Mouse (Mus musculus) intestine, postnatal 0 days (tissue): ENCODE data around the gene Rhot2. TPM values are rescaled to one million over a fixed set of nuclear protein-coding genes. Genes with fewer than 3 reads are reported as not detected.

Source experiments
- ATAC-seq: fragments of 200-750 bp; cut with Nextera tagmentation; 2 replicates; pipeline ENCODE4 v1.8.0; 2017; ENCODE audit warnings: mild to moderate bottlenecking, moderate TSS enrichment, moderate library complexity
- H3K27ac ChIP-seq: fragments of 300-500 bp; sonication (generic); 2 replicates; pipeline ENCODE4 v1.5.1; 2014; ENCODE audit warnings: mild to moderate bottlenecking, low read depth, low read length, moderate library complexity
- H3K27me3 ChIP-seq: fragments of 300-500 bp; sonication (generic); replicated peaks from 2 replicates; pipeline ENCODE4 v1.6.1; 2014; ENCODE audit warnings: low read length, mixed read lengths; ENCODE audit not compliant: control insufficient read depth, insufficient read depth
- H3K36me3 ChIP-seq: fragments of 300-500 bp; sonication (generic); 2 replicates; pipeline ENCODE4 v1.6.1; 2014; ENCODE audit warnings: mild to moderate bottlenecking, moderate library complexity; ENCODE audit not compliant: control insufficient read depth, insufficient read depth
- H3K4me1 ChIP-seq: fragments of 300-500 bp; sonication (generic); replicated peaks from 2 replicates; pipeline ENCODE4 v1.6.1; 2014; ENCODE audit warnings: antibody characterized with exemption, low read length, mixed read lengths; ENCODE audit not compliant: control insufficient read depth, insufficient read depth
- H3K4me2 ChIP-seq: fragments of 300-500 bp; sonication (generic); replicated peaks from 2 replicates; pipeline ENCODE4 v1.6.1; 2014; ENCODE audit warnings: low read depth, mild to moderate bottlenecking, moderate library complexity
- H3K4me3 ChIP-seq: fragments of 300-500 bp; sonication (generic); 2 replicates; pipeline ENCODE4 v1.5.1; 2014; ENCODE audit warnings: low read depth, low read length
- H3K9ac ChIP-seq: fragments of 300-500 bp; sonication (generic); 2 replicates; pipeline ENCODE4 v1.6.1; 2014; ENCODE audit warnings: mild to moderate bottlenecking, low read depth, low read length
- H3K9me3 ChIP-seq: fragments of 300-500 bp; sonication (generic); 2 replicates; pipeline ENCODE4 v1.6.1; 2016; ENCODE audit warnings: mixed run types; ENCODE audit not compliant: control insufficient read depth
- CTCF ChIP-seq: sonication (generic); IDR thresholded peaks from 2 replicates; pipeline ENCODE4 v1.5.1; 2016; ENCODE audit warnings: low read depth, mild to moderate bottlenecking, control low read depth, antibody characterized with exemption, moderate library complexity
- WGBS: fragments of 180-500 bp; shearing (Covaris S2); extraction: QIAGEN DNeasy Blood & Tissue Kit; methylation state at CpG from one replicate; pipeline ENCODE4 v1.1.7; 2014; 5-methylcytosine and 5-hydroxymethylcytosine counted together
- microRNA-seq: library from miRNA; unstranded; fragments of <30 nt; microRNA quantifications from one replicate; pipeline ENCODE4, GENCODE M21; 2016
- polyA plus RNA-seq: library from polyadenylated mRNA; unstranded; fragments of >200 nt; fragmentation: Nextera tagmentation; extraction: Ambion mirVana; gene quantifications from 2 replicates; pipeline ENCODE4 v1.2.1, GENCODE M21; 2015

Rhot2 gene
- polyA plus RNA-seq, 1 experiment from 2014 or later = 18.1 TPM

DNA sequence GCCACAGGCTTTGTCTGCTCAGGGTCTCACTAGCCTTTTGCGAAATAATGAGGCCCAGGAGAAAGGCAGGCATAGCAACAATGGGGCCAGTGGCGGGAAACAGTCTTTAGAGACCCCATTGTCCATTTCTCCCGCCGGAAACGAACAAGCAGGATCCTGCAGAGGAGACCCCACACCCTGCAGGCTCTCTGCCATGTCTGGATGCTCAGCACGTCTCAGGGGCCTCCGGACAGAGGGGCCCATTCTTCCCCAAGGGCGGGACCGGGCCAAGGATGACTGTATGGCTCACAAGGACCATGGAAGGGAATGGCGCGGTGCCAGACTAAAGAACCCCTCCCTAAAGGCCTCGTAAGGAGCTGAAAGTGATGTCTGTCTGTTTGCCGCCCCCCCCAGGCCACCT lies 50.5 kb downstream of the Rhot2 start:
- 74% methylated on average over 13 of the region's 13 CpGs for WGBS
- Histone ChIP-seq H3K36me3 (peaks cover 7% of the 10 kb centered on the region; the same call in 1 of the 2 replicates), H3K27ac (no peak overlapping the region), H3K4me1 (peaks cover 22% of the 10 kb centered on the region; the same call in 1 of the 2 replicates), H3K4me3 (no peak overlapping the region), H3K4me2 (no peak overlapping the region), H3K9me3 (no peaks in the 10 kb centered on the region), H3K27me3 (no peaks in the 10 kb centered on the region), H3K9ac (no peak overlapping the region)
- ATAC-seq = no peak
- TF ChIP-seq CTCF = no peak

DNA sequence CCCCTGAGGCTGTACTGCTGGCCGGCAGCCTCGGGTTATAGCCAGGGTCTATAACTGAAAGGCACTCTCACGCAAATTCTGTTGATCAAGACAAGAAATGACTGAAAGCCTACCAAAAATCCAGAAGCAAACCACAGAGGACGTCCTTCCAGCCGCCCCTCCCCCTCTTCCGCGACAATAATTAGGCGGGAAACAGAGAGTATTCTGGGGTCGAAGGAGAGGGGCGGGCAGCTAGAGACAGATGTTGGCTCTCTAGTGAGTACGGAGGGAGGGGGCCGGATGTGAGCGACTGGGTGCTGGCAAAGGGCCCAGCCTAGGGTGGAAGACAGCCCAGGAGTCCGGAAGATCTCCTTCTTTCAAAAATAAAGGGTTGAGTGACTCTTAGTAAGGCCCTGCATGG lies 52.0 kb downstream of the Rhot2 start, which contains the start of gene Fam173a:
Gene Fam173a (minus strand): TSS at position 287 of the 400 bp plus-strand sequence.
- Histone ChIP-seq H3K4me2 (peak within 1 kb of the TSS; percentile 85), H3K4me3 (peak within 1 kb of the TSS; percentile 83), H3K4me1 (peaks cover 22% of the 10 kb centered on the region; the same call in 1 of the 2 replicates), H3K27ac (peak within 1 kb of the TSS; percentile 99), H3K9me3 (no peaks in the 10 kb centered on the region), H3K36me3 (peaks cover 16% of the 10 kb centered on the region; the same call in 1 of the 2 replicates), H3K27me3 (no peaks in the 10 kb centered on the region), H3K9ac (peak within 1 kb of the TSS; percentile 76)
- TF ChIP-seq CTCF = no peak
- peak; percentile 25; the same call in 1 of the 2 replicates for ATAC-seq
- WGBS = 0% methylated on average over 14 of the region's 14 CpGs

DNA sequence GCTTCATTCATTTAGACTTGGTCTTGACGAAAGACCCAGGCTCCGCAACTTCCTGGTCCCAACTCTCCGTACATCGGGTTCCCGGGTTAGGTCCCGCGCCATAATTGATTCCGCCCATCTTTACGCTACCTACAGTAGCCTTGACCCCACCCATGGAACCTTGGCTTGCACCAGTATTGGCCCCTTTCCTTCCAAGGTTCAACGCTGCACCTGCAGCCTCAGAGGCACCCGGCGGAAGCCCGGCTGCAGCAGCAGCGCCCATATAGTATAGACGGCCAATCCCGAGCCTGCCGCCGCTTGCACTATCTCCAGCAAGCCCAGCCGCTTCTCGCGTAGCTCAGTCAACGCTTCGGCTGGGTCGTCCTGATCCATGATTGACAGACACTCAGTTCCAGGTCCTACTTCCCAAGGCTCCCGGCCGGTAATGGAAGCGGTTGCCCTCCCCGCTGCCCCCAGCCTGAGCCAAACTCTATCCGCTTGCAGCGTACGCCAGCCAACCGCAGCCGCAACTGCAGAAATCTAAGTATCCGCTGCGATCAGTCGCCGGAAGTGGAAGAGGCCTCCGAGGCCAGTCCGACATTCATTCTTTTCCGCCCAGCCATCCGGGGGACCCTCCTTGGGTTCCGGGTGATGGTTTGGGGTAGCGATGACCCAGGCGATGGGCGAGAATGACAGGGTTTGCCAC lies 52.7 kb downstream of the Rhot2 start:
- WGBS = under 1% methylated on average over 45 of the region's 45 CpGs
- H3K36me3 ChIP-seq = peaks cover 19% of the 10 kb centered on the region; the same call in 1 of the 2 replicates
- H3K4me3 ChIP-seq = peak overlapping the region; percentile 83
- peak; percentile 92 for ATAC-seq
- peak overlapping the region; percentile 76 for H3K9ac ChIP-seq
- H3K27ac ChIP-seq = peak overlapping the region; percentile 99
- no peaks in the 10 kb centered on the region for H3K27me3 ChIP-seq
- no peaks in the 10 kb centered on the region for H3K9me3 ChIP-seq
- H3K4me1 ChIP-seq = peaks cover 19% of the 10 kb centered on the region; the same call in 1 of the 2 replicates
- peak overlapping the region; percentile 85 for H3K4me2 ChIP-seq
- TF ChIP-seq CTCF = no peak

DNA sequence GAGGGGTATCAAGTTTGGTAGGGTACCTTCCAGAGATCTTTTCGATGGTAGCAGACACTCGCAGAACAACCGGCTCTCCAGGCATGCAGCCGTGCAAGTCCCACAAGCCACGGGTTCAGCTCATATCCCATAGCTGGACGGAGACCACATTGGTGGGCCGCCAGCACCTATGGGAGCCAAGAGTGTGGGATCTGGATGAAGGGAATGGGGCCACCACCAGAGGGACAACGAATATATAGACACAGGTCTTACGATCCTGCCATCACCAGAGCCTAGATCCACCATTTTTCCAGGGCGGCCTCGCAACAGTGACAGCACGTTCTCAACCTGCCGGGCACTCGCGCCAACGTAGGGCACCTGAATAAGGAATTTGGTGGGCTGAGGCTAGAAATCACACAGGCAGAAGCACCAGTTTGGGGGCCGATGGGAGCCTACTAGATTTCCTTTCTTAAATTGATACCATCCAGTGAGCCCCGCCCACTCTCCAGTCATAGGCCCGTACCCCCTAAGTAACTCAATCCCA lies 53.3 kb downstream of the Rhot2 start:
- Histone ChIP-seq H3K4me1 (peaks cover 19% of the 10 kb centered on the region; the same call in 1 of the 2 replicates), H3K36me3 (peaks cover 19% of the 10 kb centered on the region; the same call in 1 of the 2 replicates), H3K4me3 (peak overlapping the region; percentile 83), H3K9me3 (no peaks in the 10 kb centered on the region), H3K4me2 (peak overlapping the region; percentile 85), H3K27ac (peak overlapping the region; percentile 99), H3K27me3 (no peaks in the 10 kb centered on the region), H3K9ac (peak overlapping the region; percentile 76)
- 0 out of 2 replicates have a peak, but pooled peaks have one; percentile 30 for TF ChIP-seq CTCF
- 20% methylated on average over 19 of the region's 19 CpGs for WGBS
- ATAC-seq = no peak

Small RNAs within 50 kb of the gene (microRNA-seq; reads per million reads assigned to microRNA genes)
- gene Mir3082 = not detected

Other genes starting within 250 kb of the Rhot2 start
- 0.92 and 0.95 TPM in 2 replicates for gene Gng13, start 127.7 kb downstream of the Rhot2 start, polyA plus RNA-seq
- 4.3 and 6.1 TPM in 2 replicates for gene Chtf18, start 117.4 kb downstream of the Rhot2 start, polyA plus RNA-seq
- 6.7 and 7.2 TPM in 2 replicates for gene Rpusd1, start 117.2 kb downstream of the Rhot2 start, polyA plus RNA-seq
- not detected in 2 replicates for gene Mslnl, start 108.8 kb downstream of the Rhot2 start, polyA plus RNA-seq
- 48.2 and 57.0 TPM in 2 replicates for gene Msln, start 90.5 kb downstream of the Rhot2 start, polyA plus RNA-seq
- gene Narfl, start 71.1 kb downstream of the Rhot2 start, polyA plus RNA-seq = 20.2 and 21.7 TPM in 2 replicates
- gene Haghl, start 59.2 kb downstream of the Rhot2 start, polyA plus RNA-seq = 28.2 and 31.4 TPM in 2 replicates
- gene Ccdc78, start 58.3 kb downstream of the Rhot2 start, polyA plus RNA-seq = 0.09 and 0.18 TPM in 2 replicates
- 127 and 129 TPM in 2 replicates for gene Fam173a, start 52.0 kb downstream of the Rhot2 start, polyA plus RNA-seq
- gene AC134908.4, start 49.2 kb downstream of the Rhot2 start, polyA plus RNA-seq = not detected in 2 replicates
- 21.4 and 23.5 TPM in 2 replicates for gene Metrn, start 47.7 kb downstream of the Rhot2 start, polyA plus RNA-seq
- 1.1 and 1.5 TPM in 2 replicates for gene Fbxl16, start 35.8 kb downstream of the Rhot2 start, polyA plus RNA-seq
- 9.6 and 10.2 TPM in 2 replicates for gene Wdr24, start 21.2 kb downstream of the Rhot2 start, polyA plus RNA-seq
- gene Jmjd8, start 16.0 kb downstream of the Rhot2 start, polyA plus RNA-seq = 22.7 and 23.0 TPM in 2 replicates
- gene Stub1, start 11.4 kb downstream of the Rhot2 start, polyA plus RNA-seq = 245 and 246 TPM in 2 replicates
- gene Rhbdl1, start 7.6 kb downstream of the Rhot2 start, polyA plus RNA-seq = 1.4 and 1.9 TPM in 2 replicates
- 0.54 and 0.90 TPM in 2 replicates for gene Gm20683, start 3.1 kb downstream of the Rhot2 start, polyA plus RNA-seq
- gene Wdr90, start 16.6 kb upstream of the Rhot2 start, polyA plus RNA-seq = 2.5 and 2.9 TPM in 2 replicates
- gene Mcrip2, start 23.9 kb upstream of the Rhot2 start, polyA plus RNA-seq = 51.0 and 55.9 TPM in 2 replicates
- 46.6 and 51.7 TPM in 2 replicates for gene Mettl26, start 30.2 kb upstream of the Rhot2 start, polyA plus RNA-seq
- gene Wfikkn1, start 36.0 kb upstream of the Rhot2 start, polyA plus RNA-seq = 0.14 and 0.27 TPM in 2 replicates
- gene Rab40c, start 74.9 kb upstream of the Rhot2 start, polyA plus RNA-seq = 15.8 and 16.9 TPM in 2 replicates
- gene Pigq, start 100.1 kb upstream of the Rhot2 start, polyA plus RNA-seq = 34.9 and 37.2 TPM in 2 replicates
- gene Nhlrc4, start 100.1 kb upstream of the Rhot2 start, polyA plus RNA-seq = not detected in 2 replicates
- gene A930017K11Rik, start 107.7 kb upstream of the Rhot2 start, polyA plus RNA-seq = 0.05 and 0.09 TPM in 2 replicates
- gene Capn15, start 140.9 kb upstream of the Rhot2 start, polyA plus RNA-seq = 29.5 and 37.4 TPM in 2 replicates
- 32.3 and 37.5 TPM in 2 replicates for gene Rab11fip3, start 224.7 kb upstream of the Rhot2 start, polyA plus RNA-seq
- gene Decr2, start 245.5 kb upstream of the Rhot2 start, polyA plus RNA-seq = 36.2 and 37.4 TPM in 2 replicates